Mouse (Mus musculus): ENCODE results near the gene 1700001O22Rik.

- TF ChIP-seq EP300 (IDR thresholded peaks at IDR 0.05; ENCODE audit: low read depth) (no peak), CTCF (IDR thresholded peaks at IDR 0.05; ENCODE audit: low read depth) (peak; percentile 23; the same call in 1 of the 2 replicates)
Measured at GRCm38 (mm10) chr2:30755985-30756765, 47.3 kb downstream of the 1700001O22Rik start.

All from liver, embryonic 14.5 days (tissue).